In the genomic region with DNA sequence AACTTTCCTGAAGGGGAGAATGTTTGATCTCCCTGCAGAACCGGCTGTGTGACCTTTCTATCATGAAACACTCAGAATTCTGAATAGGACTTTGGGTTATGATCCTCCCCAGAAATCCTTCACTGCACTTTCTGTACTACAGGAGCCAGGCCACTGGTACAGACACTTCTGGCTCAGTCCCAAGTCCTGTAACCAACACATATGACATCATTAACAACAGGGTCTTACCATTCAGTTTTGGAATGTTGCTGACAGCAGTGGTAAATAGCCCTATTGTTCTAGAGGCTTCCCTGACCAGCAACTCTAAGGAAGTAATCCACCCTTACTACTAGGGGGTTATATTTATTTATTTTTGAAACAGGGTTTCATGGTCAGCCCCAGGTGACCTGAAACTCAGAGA, we compare ENCODE assay signal across 10 mouse cellular contexts. TPM values are rescaled to one million over a fixed set of nuclear protein-coding genes. Genes with fewer than 3 reads are reported as not detected.
DNase-seq lines count a peak whose midpoint lies in the region; ATAC-seq and TF ChIP-seq lines count a peak whose summit lies in the region.
"Had no signal": no experiment of that assay in that cellular context is flagged by ENCODE, and none has a peak within 500 bp of the region (broad histone marks: within the 10 kb centered on the region; RNA-seq: fewer than 3 reads in every experiment).

A gene (plus strand): TSS at position 280 of the 400 bp plus-strand sequence.

- TF ChIP-seq CTCF in ES-Bruce4 (IDR thresholded peaks at IDR 0.05; ENCODE audit: low read depth, low read length) = no peak

- no peak for TF ChIP-seq EP300 in ES-Bruce4 (IDR thresholded peaks at IDR 0.05; ENCODE audit: insufficient read depth, low read depth, low read length)

- no peak within 1 kb of the TSS for H3K9ac ChIP-seq in heart, embryonic 16.5 days (ENCODE audit: low read length)
- peak within 1 kb of the TSS; percentile 44; the same call in 1 of the 2 replicates for H3K9ac ChIP-seq in ES-Bruce4 (ENCODE audit: low read depth, poor library complexity, severe bottlenecking)
- H3K9ac ChIP-seq in limb, embryonic 13.5 days = no peak within 1 kb of the TSS

- intact Hi-C loops in heart, postnatal 10 days (cut with DNase I) = no loop called here
- intact Hi-C loops in gastrocnemius, postnatal 36 days (cut with DNase I) = no loop called here

- no peak within 1 kb of the TSS for H3K4me3 ChIP-seq in heart, embryonic 16.5 days (ENCODE audit: low read length)
- H3K4me3 ChIP-seq in ES-Bruce4 (ENCODE audit: low read depth, low read length) = peak within 1 kb of the TSS; percentile 88; the same call in 1 of the 2 replicates
- peak within 1 kb of the TSS; percentile 58 for H3K4me3 ChIP-seq in embryonic facial prominence, embryonic 10.5 days
- peak within 1 kb of the TSS; percentile 52 for H3K4me3 ChIP-seq in limb, embryonic 13.5 days

- H3K27me3 ChIP-seq in heart, embryonic 16.5 days (ENCODE audit: control insufficient read depth, insufficient read depth, low read length) = no peaks in the 10 kb centered on the region
- H3K27me3 ChIP-seq in ES-Bruce4 (ENCODE audit: control insufficient read depth, insufficient read depth, low read length, poor library complexity, severe bottlenecking) = no peaks in the 10 kb centered on the region
- no peaks in the 10 kb centered on the region; the same call in 1 of the 2 replicates for H3K27me3 ChIP-seq in embryonic facial prominence, embryonic 10.5 days (replicated peaks; ENCODE audit: low read depth, poor library complexity, severe bottlenecking)
- no peaks in the 10 kb centered on the region for H3K27me3 ChIP-seq in limb, embryonic 13.5 days

- no peak for TF ChIP-seq POLR2A in ES-Bruce4 (IDR thresholded peaks at IDR 0.05; ENCODE audit: insufficient read depth, low read length)

- ATAC-seq in heart, embryonic 16.5 days (replicated peaks; ENCODE audit: extremely low read depth, insufficient read depth, low FRiP score) = no peak
- no peak for ATAC-seq in limb, embryonic 13.5 days (ENCODE audit: low FRiP score, low read depth)

- peaks cover 16% of the 10 kb centered on the region for H3K36me3 ChIP-seq in heart, embryonic 16.5 days (ENCODE audit: control insufficient read depth, insufficient read depth)
- H3K36me3 ChIP-seq in ES-Bruce4 (ENCODE audit: control insufficient read depth, insufficient read depth, low read length, poor library complexity, severe bottlenecking) = peaks cover 2% of the 10 kb centered on the region; the same call in 1 of the 2 replicates
- peaks cover 40% of the 10 kb centered on the region for H3K36me3 ChIP-seq in embryonic facial prominence, embryonic 10.5 days (replicated peaks)
- peaks cover 36% of the 10 kb centered on the region for H3K36me3 ChIP-seq in limb, embryonic 13.5 days

- H3K4me1 ChIP-seq in heart, embryonic 16.5 days (ENCODE audit: control insufficient read depth, insufficient read depth, low read length) = peaks cover 18% of the 10 kb centered on the region
- peaks cover 2% of the 10 kb centered on the region for H3K4me1 ChIP-seq in ES-Bruce4 (ENCODE audit: control insufficient read depth, insufficient read depth, low read length)
- H3K4me1 ChIP-seq in embryonic facial prominence, embryonic 10.5 days = peaks cover 39% of the 10 kb centered on the region
- peaks cover 28% of the 10 kb centered on the region for H3K4me1 ChIP-seq in limb, embryonic 13.5 days

- no peak for DNase-seq in heart, postnatal 10 days
- DNase-seq in embryonic facial prominence, embryonic 10.5 days (ENCODE audit: low spot score) = no peak
- no peak for DNase-seq in natural killer cell, adult 2 months (ENCODE audit: low spot score in 2 of 2)
- DNase-seq in left cerebral cortex, adult 11 months (ENCODE audit: low spot score) = no peak
- DNase-seq in gastrocnemius, postnatal 36 days = no peak
- DNase-seq: embryo, embryonic 11 days; kidney, postnatal 10 days had no signal

- WGBS in heart, embryonic 16.5 days = 48% methylated on average over 1 of the region's 1 CpGs
- 83% methylated on average over 1 of the region's 1 CpGs for WGBS in embryonic facial prominence, embryonic 10.5 days
- 84% methylated on average over 1 of the region's 1 CpGs for WGBS in limb, embryonic 13.5 days

- H3K27ac ChIP-seq in heart, embryonic 16.5 days (ENCODE audit: low read length) = no peak within 1 kb of the TSS
- H3K27ac ChIP-seq in ES-Bruce4 (ENCODE audit: insufficient read depth, low read length) = no peak within 1 kb of the TSS
- peak within 1 kb of the TSS; percentile 60; the same call in 1 of the 2 replicates for H3K27ac ChIP-seq in embryonic facial prominence, embryonic 10.5 days (replicated peaks)
- H3K27ac ChIP-seq in limb, embryonic 13.5 days = no peak within 1 kb of the TSS

- peak within 1 kb of the TSS; percentile 70; the same call in 1 of the 2 replicates for H3K4me2 ChIP-seq in heart, embryonic 16.5 days (ENCODE audit: low read depth, low read length)
- H3K4me2 ChIP-seq in limb, embryonic 13.5 days (replicated peaks) = peak within 1 kb of the TSS; percentile 66

- H3K9me3 ChIP-seq in heart, embryonic 16.5 days (replicated peaks; ENCODE audit: control insufficient read depth, low read length) = no peaks in the 10 kb centered on the region
- H3K9me3 ChIP-seq in ES-Bruce4 (replicated peaks; ENCODE audit: control insufficient read depth, insufficient read depth, low read length, poor library complexity, severe bottlenecking) = no peaks in the 10 kb centered on the region
- 0 out of 2 replicates have a peak, but pooled peaks cover 3% of the 10 kb centered on the region for H3K9me3 ChIP-seq in embryonic facial prominence, embryonic 10.5 days
- no peaks in the 10 kb centered on the region for H3K9me3 ChIP-seq in limb, embryonic 13.5 days

RNA-seq across cellular contexts. Expression of the gene that starts here (rescaled TPM):
- polyA plus RNA-seq in heart, embryonic 16.5 days (2015; fragmentation: Nextera tagmentation; extraction: Ambion mirVana) = 2.4 and 2.6 TPM in 2 replicates
- 1 to 10 TPM; 1.5 to 3.1 TPM for total RNA-seq in heart, postnatal 10 days (2021)
- 6.1 and 7.6 TPM in 2 replicates for polyA plus RNA-seq in ES-Bruce4 (2011; ENCODE audit: insufficient read depth, insufficient read length, low read depth, missing spikeins)
- 1.6 and 2.3 TPM in 2 replicates for polyA plus RNA-seq in embryonic facial prominence, embryonic 10.5 days (2016; fragmentation: Nextera tagmentation; extraction: Ambion mirVana)
- 2.7 and 3.0 TPM in 2 replicates for polyA plus RNA-seq in limb, embryonic 13.5 days (2015; fragmentation: Nextera tagmentation; extraction: Ambion mirVana)
- under 1 TPM in 1 of 2 experiments, not detected in 1; 0.74 TPM for total RNA-seq in gastrocnemius, postnatal 36 days (2021)
